ENCODE assay signal across 19 mouse cellular contexts in genomic region chr2:16485970-16486369, GRCm38 (mm10).
"Had no signal": no experiment of that assay in that cellular context is flagged by ENCODE, and none has a peak within 500 bp of the region (broad histone marks: within the 10 kb centered on the region; RNA-seq: fewer than 3 reads in every experiment).

No protein-coding gene starts in this region.

- H3K4me2 ChIP-seq: liver, embryonic 13.5 days; midbrain, embryonic 12.5 days; midbrain, embryonic 15.5 days; neural tube, embryonic 12.5 days; neural tube, embryonic 15.5 days had no signal

- H3K36me3 ChIP-seq: liver, embryonic 13.5 days; midbrain, embryonic 12.5 days; midbrain, embryonic 15.5 days; neural tube, embryonic 12.5 days; neural tube, embryonic 15.5 days had no signal

- H3K27me3 ChIP-seq: liver, embryonic 13.5 days; midbrain, embryonic 12.5 days; midbrain, embryonic 15.5 days; neural tube, embryonic 12.5 days; neural tube, embryonic 15.5 days had no signal

- H3K9ac ChIP-seq: liver, embryonic 13.5 days; midbrain, embryonic 12.5 days; midbrain, embryonic 15.5 days; neural tube, embryonic 12.5 days; neural tube, embryonic 15.5 days had no signal

- H3K9me3 ChIP-seq: liver, embryonic 13.5 days; midbrain, embryonic 12.5 days; midbrain, embryonic 15.5 days; neural tube, embryonic 12.5 days; neural tube, embryonic 15.5 days had no signal

- H3K4me3 ChIP-seq: left cerebral cortex, adult 2 months; liver, embryonic 13.5 days; midbrain, embryonic 12.5 days; midbrain, embryonic 15.5 days; neural tube, embryonic 12.5 days; neural tube, embryonic 15.5 days had no signal

- H3K27ac ChIP-seq: left cerebral cortex, adult 2 months; liver, embryonic 13.5 days; macrophage; midbrain, embryonic 12.5 days; midbrain, embryonic 15.5 days; neural tube, embryonic 12.5 days; neural tube, embryonic 15.5 days had no signal

- H3K4me1 ChIP-seq: liver, embryonic 13.5 days; midbrain, embryonic 12.5 days; midbrain, embryonic 15.5 days; neural tube, embryonic 12.5 days; neural tube, embryonic 15.5 days had no signal

- ATAC-seq: midbrain, embryonic 15.5 days had no signal

- DNase-seq: kidney, adult 18-20 months; kidney, adult 9 months; kidney, postnatal 14 days; kidney, postnatal 4 days; left cerebral cortex, postnatal 4 days; liver, embryonic 13.5 days; lung, adult 2 months; lung, postnatal 14 days; retina, postnatal 1 day; right cerebral cortex, postnatal 25 days; spleen, adult 18-20 months; thymus, adult 18-20 months; thymus, postnatal 36 days had no signal
